Mouse (Mus musculus) brain, embryonic 14.5 days (tissue): ENCODE results near the gene Rps8.

Experiments used
- CTCF ChIP-seq: fragments of 200-500 bp; IDR thresholded peaks from 2 replicates; pipeline ENCODE4 v1.5.1; 2012; ENCODE audit warnings: inconsistent platforms, mild to moderate bottlenecking, moderate library complexity, borderline replicate concordance; ENCODE audit not compliant: insufficient read depth, insufficient read length; ENCODE audit errors: extremely low read depth
- POLR2A ChIP-seq: fragments of 200-500 bp; IDR thresholded peaks from 2 replicates; pipeline ENCODE4 v1.6.1; 2012; ENCODE audit warnings: mild to moderate bottlenecking, inconsistent platforms, borderline replicate concordance; ENCODE audit not compliant: poor library complexity, insufficient read depth, insufficient read length, severe bottlenecking; ENCODE audit errors: extremely low read depth

DNA sequence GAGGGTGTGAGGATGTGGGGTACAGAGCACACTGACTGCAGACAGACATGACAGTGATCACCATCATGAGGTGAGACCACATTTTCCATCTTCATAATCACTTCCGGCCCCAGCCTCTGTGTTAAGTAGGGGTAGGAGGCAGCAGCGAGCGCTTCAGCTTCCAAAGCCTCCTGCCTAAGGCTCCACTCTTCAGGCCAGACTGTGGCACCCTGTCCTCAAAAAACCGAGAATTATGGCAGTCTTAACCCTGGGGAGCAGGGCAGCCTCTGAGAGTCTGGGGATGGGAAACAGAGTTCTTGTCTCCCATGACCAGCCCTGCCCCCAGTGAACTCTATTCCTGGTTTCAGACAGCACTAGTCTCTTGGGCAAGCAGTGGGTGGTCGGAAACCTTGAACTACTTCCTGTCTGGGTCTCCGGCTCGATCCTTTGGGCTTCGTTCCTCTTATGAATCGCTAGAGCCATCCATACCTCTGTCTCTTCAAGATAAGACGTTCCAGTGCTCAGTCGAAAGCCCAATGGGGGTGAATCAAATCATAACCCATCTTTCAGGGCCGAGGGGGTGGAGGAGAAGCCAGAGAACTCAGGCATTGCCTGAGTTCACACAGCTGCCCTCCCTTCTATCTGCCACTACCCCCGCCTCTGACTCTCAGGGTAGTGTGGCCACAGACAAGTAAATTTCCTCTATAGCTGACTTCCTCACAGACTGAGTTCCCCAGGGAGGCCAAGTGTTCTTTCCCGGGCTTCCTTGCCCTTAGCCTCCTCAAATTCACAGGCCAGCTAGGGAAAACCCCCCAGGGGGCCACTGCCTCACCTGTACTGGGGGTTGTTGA, 31.3 kb downstream of the Rps8 start:
- no peak for TF ChIP-seq CTCF
- TF ChIP-seq POLR2A = no peak
